Mouse (Mus musculus): Measurements from ENCODE around the gene Ranbp17.

Ranbp17 gene

DNA sequence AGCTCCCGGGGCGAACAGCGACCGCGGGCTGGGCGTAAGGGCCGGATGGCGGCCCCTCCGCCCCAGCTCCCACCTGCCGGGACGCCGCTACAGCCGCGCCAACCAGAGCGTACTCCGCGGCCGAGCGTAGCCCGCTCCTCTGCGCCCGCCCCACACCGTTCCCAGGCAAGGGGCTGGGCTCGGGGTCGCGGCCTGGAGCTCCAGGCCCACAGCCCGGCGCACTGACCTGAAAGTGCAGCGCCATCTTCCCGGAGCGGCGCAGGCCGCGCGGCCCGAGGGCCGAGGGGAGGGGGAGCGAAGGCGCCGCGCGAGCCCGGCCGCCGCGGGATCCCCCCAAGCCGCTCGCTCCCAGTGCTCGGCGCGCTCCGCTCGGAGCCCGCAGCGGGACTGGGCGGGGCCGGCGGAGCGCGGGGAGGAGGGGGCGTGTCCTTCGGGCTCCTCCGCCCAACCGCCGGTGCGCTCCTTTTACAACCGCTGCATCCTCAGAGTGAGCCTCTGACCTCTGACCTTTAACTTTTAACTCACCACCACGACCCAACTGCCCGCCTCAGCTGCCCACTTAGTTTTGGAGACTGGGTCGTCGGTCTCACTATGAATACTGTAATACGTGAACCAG is at the start of gene Ranbp17:
Ranbp17 (minus strand) TSS at position 371 of the 616 bp plus-strand sequence.
- WGBS, result 1% methylated on average over 72 of the region's 72 CpGs

GRCm38 (mm10) chr11:33554123-33554522 is 40.6 kb upstream of the Ranbp17 start:
- WGBS, result 71% methylated on average over 8 of the region's 8 CpGs

DNA sequence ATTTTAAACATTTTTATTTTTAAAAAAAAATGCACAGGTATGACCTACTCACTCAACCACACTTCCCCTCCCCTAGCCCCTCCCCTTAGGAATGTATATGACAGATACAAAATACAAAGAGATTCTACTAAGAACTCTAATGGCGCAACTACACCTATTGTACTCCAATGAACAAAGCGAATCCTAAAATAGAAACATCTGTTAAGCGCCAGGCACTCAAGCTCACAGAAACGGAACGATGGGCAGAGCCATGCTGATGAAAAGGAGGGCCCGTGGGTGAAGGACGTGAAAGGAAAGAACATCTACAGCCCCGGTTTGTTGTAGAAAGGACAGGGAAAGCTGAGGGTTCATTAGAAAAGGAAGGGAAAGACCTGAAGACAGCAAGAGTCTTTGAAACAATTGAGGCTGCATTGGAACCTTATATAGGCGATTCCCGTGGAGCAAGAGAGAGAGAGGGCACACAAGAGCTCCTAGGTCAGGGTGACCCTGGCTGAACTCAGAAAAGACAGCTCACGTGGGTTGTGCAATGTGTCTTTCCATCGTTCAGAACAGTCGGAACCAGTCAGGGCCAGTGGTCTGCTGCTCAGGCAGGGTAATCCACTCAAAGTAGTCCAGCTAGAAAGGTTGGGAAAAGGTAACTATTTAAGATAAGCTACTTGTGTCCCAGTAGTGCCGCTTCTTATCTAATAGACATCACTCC is 37.5 kb upstream of the Ranbp17 start:
- 82% methylated on average over 14 of the region's 14 CpGs for WGBS

- WGBS, result 67% methylated on average over 2 of the region's 2 CpGs
Observed at GRCm38 (mm10) chr11:33547386-33547785, 33.8 kb upstream of the Ranbp17 start.

DNA sequence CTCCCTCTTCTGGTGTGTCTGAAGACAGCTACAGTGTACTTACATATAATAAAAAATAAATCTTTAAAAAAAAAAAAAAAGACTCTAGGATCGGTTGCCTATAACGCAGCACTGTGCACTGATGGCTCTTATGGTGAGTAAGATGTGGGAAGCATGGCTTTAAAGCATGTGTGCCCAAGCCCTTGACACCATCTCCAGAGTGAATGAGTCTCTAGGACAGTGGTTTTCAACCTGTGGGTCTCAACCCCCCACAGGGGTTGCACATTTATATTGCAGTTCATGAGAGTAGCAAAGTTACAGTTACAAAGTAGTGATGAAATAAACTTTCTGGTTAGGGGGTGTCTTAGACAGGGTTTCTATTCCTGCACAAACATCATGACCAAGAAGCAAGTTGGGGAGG is 31.4 kb upstream of the Ranbp17 start:
- WGBS, result 96% methylated on average over 2 of the region's 2 CpGs

DNA sequence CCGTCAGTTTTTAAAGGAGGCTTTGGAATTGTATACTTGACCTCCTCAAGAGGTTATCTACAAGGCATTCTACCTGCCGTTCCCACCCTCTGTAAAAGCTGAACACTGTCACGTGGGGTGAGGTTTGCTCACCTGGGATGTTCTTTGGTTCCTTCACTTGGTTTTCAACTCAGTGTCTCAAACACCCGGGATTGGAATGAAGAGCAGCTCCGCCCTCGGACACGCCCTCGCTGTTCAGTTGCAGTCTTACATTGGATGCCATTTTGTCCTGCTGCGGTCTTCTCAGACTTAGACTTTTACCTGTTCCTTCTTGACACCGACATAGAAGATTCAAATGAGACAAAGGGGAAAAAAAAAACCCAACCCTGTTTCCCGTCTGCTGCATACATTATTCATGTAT is 30.6 kb upstream of the Ranbp17 start:
- 68% methylated on average over 11 of the region's 11 CpGs for WGBS

GRCm38 (mm10) chr11:33537390-33538125 is 24.0 kb upstream of the Ranbp17 start:
- WGBS, result 74% methylated on average over 5 of the region's 5 CpGs

- 86% methylated on average over 3 of the region's 3 CpGs for WGBS
Observed at GRCm38 (mm10) chr11:33536636-33537035, 23.1 kb upstream of the Ranbp17 start.

GRCm38 (mm10) chr11:33534541-33534940 is 21.0 kb upstream of the Ranbp17 start:
- WGBS, result 83% methylated on average over 4 of the region's 4 CpGs

DNA sequence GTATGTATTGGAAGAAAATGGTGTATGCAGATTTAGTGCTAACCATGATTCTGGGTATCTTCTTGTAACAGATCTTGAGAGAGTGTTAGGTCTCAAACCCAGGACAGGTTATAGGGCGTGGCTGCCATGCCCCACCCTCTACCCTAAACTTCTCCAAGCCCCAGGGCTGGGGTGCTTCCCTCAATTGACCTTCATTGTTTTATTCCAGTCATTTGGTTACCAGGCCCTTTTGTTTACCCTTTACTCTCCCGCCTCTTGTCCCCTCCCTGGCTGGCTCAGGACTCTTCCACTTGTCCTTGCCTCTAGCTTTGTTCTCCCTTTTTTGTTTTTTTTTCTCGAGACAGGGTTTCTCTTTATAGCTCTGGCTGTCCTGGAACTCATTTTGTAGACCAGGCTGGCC is 20.0 kb upstream of the Ranbp17 start:
- 74% methylated on average over 3 of the region's 3 CpGs for whole genome bisulfite sequencing

- 89% methylated on average over 2 of the region's 2 CpGs for WGBS
Observed at GRCm38 (mm10) chr11:33529576-33529975, 16.0 kb upstream of the Ranbp17 start.

DNA sequence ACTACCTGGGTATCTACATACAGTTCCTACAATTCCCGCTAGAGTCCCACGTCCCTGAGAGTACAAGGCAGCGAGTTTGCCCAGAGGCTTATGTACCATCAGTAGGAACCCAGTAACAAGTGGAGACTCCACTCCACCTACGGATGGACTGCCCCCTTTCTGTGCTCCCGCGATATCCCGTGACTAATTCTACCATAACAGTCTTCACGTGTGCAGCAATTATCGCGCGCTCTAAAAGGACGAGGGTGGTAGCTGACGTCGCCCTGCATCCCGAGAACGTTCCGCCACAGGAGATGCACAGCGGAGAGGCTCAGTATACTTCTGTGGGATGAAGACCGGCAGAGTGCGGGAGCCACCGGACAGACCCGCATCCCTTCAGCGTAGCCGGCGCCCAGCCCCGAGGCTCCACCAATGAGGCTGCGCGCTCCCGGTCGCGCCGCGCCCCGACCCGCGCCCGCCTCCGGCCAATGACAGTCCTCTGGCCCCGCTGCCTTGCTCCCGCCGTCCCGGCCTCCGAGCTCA is 631 bp downstream of the Ranbp17 start:
- under 1% methylated on average over 43 of the region's 43 CpGs for WGBS

DNA sequence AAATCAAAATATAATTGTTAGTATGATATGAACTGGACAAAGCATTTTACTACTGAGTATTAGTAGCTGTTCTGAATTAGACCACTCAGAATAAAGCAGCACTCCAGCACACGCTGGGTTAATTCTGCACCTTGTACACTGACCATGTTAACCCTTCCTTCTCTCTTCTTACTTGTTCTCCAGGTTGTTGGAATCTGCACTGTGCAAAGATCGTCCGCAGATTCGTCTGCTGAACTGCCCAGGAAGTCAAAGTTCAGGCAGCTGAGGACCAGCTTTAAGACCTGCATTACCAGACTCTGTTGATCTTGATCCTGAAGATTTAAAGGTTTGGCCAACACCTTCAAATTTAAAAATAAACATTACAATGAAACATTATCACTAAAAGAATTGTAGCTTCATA is 27.8 kb downstream of the Ranbp17 start:
- 88% methylated on average over 4 of the region's 4 CpGs for WGBS

DNA sequence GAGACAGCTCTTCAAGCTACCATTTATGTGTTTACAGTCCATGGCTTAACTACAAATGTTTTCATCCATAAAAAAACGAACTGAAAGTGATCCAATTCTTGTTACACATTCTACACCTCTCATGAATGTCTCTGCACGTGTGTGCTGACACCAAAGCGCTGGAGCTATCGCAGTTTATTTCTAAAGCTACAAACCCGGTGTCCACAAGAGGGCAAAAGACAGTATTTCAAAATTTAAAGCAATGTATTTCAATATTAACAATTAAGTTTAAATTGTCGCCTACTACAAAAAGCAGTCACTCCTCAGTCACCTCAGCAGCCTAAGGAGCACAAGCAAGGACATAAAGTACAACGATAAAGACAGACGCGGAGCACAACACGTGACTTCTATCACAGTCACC is 33.1 kb downstream of the Ranbp17 start:
- 90% methylated on average over 10 of the region's 10 CpGs for WGBS

GRCm38 (mm10) chr11:33479209-33479608 is 34.3 kb downstream of the Ranbp17 start:
- WGBS, result 72% methylated on average over 4 of the region's 4 CpGs

GRCm38 (mm10) chr11:33476634-33477033 is 36.9 kb downstream of the Ranbp17 start:
- WGBS, result 82% methylated on average over 2 of the region's 2 CpGs

- WGBS, result 83% methylated on average over 1 of the region's 1 CpGs
Observed at GRCm38 (mm10) chr11:33461172-33461571, 52.4 kb downstream of the Ranbp17 start.

DNA sequence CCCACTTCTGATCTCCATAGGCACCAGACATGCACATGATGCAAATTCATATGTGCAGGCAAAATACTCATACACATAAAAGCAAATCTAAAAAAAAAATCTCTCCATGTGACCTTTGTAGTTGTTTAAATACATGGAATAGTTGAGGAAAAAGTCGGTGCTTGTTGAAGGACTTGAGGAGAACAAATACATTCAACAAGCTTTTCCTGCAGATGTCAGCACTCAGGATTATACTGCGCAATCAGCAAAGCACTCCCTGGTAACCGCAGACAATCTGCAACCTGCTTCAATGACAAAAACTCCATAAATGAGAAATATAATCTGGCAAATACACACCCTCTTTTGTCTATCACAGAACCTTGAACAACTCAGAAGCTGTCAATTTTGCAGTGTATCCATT is 59.5 kb downstream of the Ranbp17 start:
- 88% methylated on average over 3 of the region's 3 CpGs for WGBS

DNA sequence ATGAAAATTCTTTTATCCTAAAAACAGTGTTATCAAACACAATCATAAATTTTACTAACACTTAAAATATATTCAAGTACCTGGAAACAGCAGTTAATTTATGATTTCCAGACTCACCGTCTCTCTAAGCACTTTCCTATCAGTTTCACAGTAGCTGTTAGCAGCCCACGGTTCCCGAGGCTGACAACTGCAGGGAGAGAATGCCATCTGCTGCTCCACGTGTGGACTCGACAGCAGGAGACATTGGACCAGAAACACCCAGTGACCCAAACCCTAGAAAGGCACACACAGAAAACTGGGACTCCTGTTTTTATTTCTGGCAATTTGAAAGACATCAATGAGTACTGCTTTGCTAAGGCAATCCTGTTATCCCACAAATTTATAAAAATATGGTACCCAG is 79.7 kb downstream of the Ranbp17 start:
- WGBS, result 28% methylated on average over 5 of the region's 5 CpGs

- 95% methylated on average over 17 of the region's 17 CpGs for WGBS
Observed at GRCm38 (mm10) chr11:33428238-33428637, 85.3 kb downstream of the Ranbp17 start.

DNA sequence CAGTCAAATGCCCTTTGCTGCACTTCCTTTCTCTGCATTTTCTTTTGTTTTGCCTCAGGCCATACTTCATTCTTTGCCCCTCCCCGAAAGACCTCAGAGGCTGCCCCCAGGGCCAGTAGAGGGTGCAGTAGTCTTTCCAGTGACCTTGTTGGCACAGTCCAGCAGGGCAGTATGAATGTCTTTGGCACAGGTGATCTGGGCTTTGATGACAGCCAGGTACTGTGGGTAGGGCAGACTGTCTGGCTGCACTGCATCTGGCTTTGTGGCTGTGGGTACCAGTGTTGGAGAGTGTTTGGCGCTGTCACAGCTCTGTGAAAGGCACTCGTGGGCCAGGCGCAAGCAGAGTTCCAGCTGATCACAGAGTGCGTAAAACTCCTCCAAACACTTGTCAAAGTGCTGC is 85.8 kb downstream of the Ranbp17 start:
- 89% methylated on average over 5 of the region's 5 CpGs for WGBS

DNA sequence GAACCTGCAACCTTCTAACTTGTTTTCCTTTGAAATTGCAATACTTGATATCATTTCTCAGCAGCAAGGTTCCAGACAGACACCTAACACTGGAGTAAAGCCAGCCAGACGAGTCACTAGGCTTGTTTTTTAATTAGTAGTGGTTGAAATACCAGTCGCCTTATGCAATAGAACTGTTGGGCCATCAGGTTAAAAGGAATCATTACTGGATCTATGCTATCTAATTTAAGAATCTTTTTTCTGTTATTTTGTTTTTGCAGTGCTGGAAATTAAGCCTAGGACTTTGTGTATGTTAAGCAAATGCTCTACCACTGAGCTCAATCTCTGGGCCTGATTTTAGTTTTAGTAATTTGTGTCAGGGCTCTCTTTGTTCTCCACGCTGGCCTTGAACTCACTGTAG is 91.3 kb downstream of the Ranbp17 start:
- WGBS, result 88% methylated on average over 3 of the region's 3 CpGs

GRCm38 (mm10) chr11:33404651-33405050 is 108.9 kb downstream of the Ranbp17 start:
- WGBS, result 95% methylated on average over 4 of the region's 4 CpGs
